Mouse (Mus musculus) MEL-GATA-1-ER (cell line): ENCODE results near the gene Tceanc.
"Not testable (repeated sequence)": the region's sequence is repeated elsewhere in the genome, so short reads cannot be mapped to it uniquely, and the experiment has no call there.

Source experiments
- DNase-seq: peaks from one replicate; pipeline ENCODE4 v3.0.0-alpha.2; 2012; ENCODE audit warnings: low read depth; ENCODE audit errors: extremely low read depth

Tceanc gene

DNA sequence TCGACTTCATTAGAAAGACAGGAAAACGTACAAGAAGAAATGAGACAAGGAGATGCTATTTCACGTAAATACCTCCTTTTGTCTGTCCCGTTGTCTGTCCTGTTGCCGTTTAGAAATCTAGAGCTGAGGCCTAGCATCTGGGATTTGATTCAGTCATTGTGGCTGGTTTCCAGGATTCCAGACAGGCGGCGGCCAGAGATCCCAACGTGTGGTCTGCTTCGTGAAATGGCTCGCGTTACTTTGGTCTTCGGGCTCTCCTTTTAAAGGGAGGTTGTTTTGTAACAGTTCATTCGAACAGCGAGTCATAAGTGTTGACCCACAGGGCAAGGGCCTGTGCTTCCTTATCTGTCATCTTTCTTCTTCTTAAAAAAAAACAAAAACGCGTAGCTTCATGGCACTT is at the start of gene Tceanc:
TSS of gene Tceanc (minus strand) at position 223 of the 400 bp plus-strand sequence.
- DNase-seq = no peak

DNA sequence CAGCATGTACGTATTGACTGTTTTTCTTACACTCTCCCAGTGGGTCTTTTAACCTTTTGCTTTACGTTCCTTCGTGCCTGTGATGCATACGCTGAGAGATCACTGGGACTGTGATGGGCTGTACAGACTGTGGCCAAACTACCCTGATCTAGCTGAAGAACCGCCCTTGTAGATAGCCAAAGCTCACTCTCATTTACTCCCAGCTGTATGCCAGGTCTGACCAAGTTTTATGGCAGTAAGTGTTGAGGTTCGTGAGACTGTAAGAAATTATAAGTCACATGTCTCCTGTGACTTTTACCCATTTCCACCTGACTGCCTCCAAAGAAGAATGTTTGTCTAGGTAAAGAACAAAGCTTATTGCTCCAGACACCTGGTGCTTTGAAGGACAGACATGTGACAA is 47.6 kb upstream of the Tceanc start:
- DNase-seq = no peak

DNA sequence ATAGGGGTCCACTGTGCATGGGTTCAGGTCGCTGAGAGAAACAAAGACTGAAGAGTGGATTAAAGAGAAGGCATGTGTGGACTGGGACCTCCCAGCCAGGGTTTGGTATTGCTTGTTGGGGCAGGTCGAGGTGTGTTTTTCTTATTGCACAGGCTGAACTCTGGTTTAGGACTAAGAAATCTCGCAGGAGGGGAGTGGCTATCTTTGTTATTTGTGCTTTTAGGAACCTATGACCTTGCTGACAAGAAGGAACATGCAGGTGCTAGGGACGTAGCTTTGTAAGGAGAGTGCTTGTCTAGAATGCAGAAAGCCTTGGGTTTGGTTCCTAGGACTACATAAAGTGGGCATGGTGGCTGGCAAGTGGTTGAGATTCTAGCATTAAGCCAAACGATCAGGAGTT is 47.0 kb upstream of the Tceanc start:
- DNase-seq = no peak

DNA sequence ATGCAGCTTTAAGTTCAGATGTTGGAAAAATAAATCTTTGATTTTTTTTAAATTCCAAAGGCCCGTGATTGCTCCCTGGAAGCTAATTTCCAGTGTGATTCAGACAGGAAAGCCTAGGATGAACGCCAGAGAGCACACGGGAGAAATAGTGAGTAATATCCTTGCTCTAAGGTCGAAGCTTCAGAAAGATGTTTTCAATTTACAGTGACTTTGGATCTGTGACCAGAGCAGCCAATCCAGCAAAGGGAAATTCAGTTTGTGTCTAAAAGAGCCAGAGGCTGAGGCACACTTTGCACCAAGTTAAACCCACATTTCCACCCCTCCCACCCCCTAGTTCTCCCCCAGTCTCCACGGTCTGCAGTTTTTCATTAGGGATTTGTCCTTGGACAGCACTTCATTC is 46.5 kb upstream of the Tceanc start:
- no peak for DNase-seq

GRCm38 (mm10) chrX:166559333-166559732 is 41.0 kb upstream of the Tceanc start:
- DNase-seq = no peak

GRCm38 (mm10) chrX:166552355-166552754 is 34.0 kb upstream of the Tceanc start:
- DNase-seq = no peak

DNA sequence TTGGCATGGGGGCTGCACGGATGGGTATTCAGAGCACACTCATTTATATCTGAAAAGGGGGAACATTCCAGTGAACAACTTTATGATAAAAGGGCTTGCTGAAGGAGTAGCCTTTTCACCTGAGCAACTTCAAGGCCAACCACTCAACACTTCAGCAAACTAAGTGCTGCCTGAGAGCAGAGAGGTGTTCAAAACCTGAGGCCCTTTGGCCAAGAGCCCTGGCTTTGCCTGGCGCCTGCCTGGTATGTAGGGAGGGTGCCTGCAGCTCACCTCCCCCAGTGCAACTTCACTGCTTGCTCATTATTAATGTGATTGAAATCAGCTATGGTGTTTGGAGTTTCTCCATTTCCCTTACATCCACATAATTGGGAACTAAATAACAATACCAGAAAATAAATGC is 28.1 kb upstream of the Tceanc start:
- DNase-seq = no peak

- peak; percentile 83 for DNase-seq
Measured at GRCm38 (mm10) chrX:166535138-166535537, 16.8 kb upstream of the Tceanc start.

DNA sequence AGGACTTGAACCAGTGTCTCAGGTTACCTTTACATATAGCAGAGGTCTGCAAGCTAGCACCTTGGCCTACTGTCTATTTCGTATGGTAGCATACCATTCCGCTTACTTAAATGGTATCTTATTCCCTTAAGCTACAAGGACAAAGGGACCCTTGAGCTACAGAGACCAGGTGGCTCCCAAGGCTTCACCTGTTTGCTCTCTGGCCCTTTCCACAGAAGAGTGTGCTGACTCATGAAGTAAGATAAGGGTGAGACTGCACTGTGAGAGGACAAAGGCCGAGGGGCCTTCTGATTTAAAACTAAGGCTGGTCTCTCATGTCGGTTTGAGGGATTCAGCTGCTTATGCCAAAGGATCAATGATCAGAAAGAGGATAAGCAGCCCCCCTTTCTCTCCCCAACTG is 15.1 kb upstream of the Tceanc start:
- DNase-seq = no peak

- no peak for DNase-seq
Measured at GRCm38 (mm10) chrX:166531671-166532070, 13.3 kb upstream of the Tceanc start.

DNA sequence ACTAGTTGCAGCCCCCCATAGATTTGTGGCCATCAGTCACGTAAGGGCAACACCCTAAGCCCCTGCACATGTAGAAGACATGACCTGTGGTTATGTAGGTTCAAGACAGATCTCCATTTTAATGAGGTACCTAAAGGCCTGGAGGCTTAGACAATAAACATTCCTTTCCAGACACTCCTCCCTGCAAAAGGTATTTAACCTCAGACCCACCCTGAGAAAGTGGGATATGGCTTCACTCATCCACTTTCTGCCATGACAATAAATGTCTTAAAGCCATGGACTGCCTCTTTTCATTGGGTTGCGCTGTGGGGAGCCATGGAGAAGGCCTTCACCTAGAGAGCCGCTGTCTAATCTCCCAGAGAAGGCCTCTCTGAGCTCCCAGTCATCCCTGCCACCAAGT is 9.8 kb upstream of the Tceanc start:
- no peak for DNase-seq

DNA sequence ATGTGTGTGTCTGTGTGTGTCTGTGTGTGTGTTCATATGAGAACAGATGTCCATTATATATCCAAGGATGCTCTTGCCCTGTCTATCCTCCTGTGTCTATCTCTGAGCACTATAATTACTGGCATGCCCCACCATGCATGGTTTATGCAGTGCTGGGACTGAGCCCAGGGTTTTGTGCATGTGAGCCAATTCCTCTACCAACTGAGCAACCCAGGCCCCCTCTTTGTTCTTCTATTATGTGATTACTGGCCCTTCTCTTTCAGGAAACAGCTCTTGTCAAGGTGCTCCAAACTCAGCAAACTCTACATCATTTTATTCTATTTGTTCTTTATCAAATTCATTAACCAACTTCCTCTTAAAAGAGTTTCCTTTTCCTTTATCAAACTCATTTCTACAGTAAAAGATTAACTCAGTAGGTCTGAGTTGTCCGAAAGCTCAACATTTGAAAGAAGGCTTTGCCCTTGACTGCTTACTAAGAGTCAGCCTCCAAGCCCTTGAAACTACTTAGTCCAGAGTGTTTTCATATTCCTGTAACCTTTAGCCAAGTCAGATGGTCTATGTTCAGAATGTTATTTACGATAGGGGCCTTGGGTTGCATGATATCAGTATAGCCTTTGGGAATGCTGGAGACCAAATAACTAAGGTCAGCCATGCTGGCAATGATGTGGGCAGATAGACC is 7.4 kb upstream of the Tceanc start:
- no peak for DNase-seq

GRCm38 (mm10) chrX:166520782-166521181 is 2.4 kb upstream of the Tceanc start:
- no peak for DNase-seq

DNA sequence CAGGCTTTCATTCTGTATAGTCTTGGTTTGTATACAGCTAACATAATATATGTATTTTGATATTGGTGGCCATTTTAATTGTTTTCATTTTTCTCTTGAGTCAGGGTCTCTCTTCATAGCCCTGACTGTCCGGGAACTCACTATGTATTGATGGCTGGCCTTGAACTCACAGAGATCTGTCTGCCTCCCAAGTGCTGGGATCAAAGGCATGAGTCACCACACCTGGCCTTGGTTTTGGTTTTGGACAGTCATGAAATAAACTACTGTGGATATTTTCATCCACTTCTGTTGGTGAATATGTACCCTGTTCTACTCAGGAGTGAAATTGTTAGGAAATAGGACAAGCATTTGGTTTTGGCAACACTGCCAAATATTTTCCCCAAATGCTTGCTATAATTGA is 1.7 kb downstream of the Tceanc start:
- DNase-seq = no peak

GRCm38 (mm10) chrX:166515923-166516322 is 2.4 kb downstream of the Tceanc start:
- peak; percentile 49 for DNase-seq

- DNase-seq = not testable (repeated sequence)
Measured at GRCm38 (mm10) chrX:166514035-166514434, 4.3 kb downstream of the Tceanc start.

DNA sequence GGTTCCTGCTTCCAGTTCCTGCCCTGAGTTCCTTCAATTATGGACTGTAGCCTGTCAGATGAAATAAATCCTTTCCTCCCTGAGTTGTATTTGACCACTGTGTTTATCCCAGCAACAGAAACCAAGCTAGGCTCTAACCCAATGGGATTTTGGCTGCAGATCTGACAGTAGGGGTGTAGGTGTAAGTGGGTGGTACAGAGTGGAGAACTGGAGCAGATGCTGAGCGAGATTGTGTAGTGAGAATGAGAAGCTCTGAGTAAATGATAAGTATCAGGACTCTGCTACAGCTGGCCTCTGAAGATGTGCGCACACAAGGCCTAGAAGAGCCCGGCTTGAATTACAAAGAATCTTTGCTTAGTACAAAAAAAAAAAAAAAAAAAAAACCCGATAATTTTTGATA is 6.3 kb downstream of the Tceanc start:
- no peak for DNase-seq

DNA sequence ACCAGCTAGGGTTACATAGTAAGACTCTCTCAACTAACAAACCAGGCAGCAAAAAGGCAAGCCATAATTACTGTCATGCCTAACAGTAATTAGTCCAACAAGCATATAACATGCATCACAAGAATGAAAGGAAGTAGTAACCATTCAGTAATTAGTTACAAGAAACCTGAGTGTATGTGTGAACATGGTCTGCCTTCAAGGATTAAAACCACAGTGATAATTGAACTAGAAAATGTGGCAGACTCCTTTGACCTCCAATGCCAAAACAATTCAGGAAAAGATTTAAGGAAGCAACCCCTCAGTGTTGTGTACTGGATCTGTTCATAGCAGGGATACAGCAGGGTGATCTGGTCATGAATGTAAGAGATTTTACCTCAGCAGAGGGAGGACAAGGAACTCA is 7.3 kb downstream of the Tceanc start:
- no peak for DNase-seq

DNA sequence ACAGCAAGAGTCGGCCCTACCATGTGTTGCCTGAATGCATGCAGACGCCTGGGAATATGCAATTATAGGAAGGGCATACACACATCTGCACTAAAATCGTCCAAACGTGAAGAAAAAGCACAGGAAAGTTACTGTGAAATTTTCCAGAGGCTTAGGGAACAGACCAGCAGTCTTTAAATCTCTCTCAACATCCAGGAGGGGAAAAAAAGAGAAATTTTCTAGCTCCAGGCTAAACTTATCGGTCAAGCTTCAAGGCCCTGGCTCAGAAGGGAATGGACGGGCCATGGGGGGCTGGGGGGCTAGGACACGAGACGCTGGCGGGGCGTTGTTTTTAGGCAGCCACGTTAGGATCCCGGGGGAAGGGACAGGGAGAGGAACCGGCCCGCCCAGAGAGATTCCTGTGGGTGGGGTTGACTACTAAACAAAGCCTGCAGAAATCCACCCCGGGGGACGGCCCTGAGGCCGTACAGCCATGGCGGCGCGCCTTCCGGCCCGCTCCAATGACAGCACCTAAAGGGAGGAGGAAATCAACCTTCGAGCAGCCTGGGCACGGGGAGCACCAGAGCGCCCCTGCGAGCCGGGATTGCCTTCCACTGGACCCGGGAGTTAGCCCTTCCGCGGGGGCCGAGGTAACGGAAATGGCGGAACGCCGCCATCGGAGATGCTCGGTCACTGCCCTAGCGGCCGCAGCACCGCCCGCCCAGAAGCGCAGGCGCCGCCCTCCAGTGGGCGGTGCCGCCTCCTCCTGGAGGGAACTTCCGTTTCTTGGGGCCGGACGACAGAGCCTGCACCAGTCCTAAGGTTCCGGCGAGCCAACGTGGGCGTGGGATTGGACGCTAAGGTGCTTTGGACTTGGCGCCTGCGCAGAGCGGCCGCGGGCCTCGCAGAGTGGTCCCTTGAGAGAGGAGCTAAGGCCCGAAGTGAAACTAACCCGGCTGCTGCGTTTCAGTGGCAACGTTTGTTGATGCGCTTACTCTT is 8.3 kb downstream of the Tceanc start:
- DNase-seq = peak; percentile 96

DNA sequence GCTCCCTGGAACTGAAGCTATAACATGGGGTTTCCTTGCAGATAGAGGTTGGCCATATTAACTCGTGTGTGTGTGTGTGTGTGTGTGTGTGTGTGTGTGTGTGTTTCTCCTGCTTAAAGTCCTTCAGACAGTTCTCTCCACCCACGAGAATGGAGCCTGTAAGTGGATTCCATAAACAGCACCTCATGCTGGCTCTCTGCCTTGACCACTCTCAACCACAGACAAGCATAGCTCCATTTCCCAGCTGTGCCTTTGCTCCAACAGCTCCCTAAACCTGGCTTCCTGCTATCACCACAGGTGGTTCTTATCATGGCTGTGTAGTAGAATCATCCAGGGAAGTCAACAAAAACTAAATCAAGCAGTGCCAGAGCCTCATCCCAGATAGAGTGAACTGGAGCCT is 13.9 kb downstream of the Tceanc start:
- no peak for DNase-seq

DNA sequence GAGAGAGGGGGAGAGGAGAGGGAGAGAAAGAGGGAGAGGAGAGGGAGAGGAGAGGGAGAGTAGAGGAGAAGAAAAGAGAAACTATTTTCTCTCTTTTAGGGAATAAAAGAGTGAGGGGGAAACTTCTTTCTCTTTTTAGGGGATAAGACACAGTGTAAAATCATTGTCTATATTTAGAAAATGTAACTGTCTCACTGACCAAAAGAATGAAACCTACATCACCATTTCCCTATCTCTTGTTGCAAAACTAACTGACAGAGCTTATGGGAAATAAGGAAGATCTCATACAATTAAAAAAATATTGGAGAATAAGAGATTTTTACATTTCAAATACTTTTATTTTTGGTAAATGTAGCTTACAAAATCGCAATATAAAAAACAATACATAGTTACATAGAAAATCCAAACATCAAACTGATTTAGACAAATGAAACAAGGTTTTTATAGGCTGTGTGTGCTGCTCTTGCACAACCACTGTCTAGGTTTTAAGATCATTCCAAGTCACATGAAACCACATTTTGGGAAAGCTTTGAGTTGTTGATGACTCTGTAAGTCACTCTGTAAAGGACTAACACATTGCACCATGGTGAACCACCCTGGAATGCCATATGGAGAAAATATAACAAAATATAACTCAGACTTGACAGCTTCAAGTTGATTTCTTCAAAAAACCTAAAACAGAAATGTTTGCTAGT is 18.7 kb downstream of the Tceanc start:
- no peak for DNase-seq

DNA sequence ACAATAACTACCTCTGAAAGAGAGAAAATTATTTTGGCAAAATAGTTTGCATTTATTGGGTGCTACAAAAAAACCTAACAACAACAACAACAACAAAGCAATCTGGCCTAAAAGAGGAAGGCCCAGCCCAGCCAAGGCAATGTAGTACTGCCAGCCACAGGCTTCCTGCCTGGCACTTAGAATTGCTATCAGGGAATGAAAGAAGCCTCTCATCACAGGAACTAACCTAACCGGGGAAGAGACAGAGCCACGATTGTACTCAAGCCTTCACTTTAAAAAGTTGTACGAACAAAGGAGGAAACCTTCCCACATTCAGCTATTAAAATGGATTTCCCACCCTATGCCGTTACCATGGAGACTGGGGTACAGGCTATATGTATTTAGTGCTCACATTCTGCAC is 20.6 kb downstream of the Tceanc start:
- no peak for DNase-seq
